Mouse (Mus musculus): ENCODE data around the gene Serpine1.

DNA sequence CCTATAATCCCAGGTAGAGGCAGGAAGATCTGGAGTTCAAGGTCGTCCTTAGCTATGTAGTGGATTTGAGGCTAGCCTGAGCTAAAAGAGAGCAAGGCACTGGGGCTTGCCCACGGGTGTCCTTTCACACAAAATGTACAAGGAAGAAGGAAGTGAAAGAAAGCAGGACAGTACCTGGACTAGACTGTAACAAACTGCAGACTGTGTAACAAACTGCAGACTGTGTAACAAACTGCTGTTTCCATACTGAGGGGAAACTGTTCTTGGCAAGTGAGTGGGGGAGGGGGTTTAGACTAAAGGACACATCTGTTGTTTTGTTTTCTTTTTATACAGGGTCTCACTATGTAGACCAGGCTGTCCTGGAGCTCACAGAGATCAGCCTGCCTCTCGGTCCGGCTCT is 49.2 kb upstream of the Serpine1 start:
- TF ChIP-seq CTCF (IDR thresholded peaks at IDR 0.05; ENCODE audit: low read depth, low read length) (no peak), POLR2A (IDR thresholded peaks at IDR 0.05; ENCODE audit: insufficient read depth, low read length) (no peak), EP300 (IDR thresholded peaks at IDR 0.05; ENCODE audit: insufficient read depth, low read depth, low read length) (no peak)

Data from ES-Bruce4 (cell line).